Mouse (Mus musculus) intestine, embryonic 16.5 days (tissue): ENCODE data around the gene Fto. TPM values are rescaled to one million over a fixed set of nuclear protein-coding genes. Genes with fewer than 3 reads are reported as not detected.

Source experiments
- ATAC-seq: fragments of 200-750 bp; cut with Nextera tagmentation; 2 replicates; pipeline ENCODE4 v1.8.0; 2017; ENCODE audit warnings: moderate TSS enrichment, moderate library complexity
- H3K27ac ChIP-seq: fragments of 300-500 bp; sonication (generic); 2 replicates; pipeline ENCODE4 v1.5.1; 2014; ENCODE audit warnings: mild to moderate bottlenecking, low read length
- H3K27me3 ChIP-seq: fragments of 300-500 bp; sonication (generic); replicated peaks from 2 replicates; pipeline ENCODE4 v1.6.1; 2014; ENCODE audit warnings: low read length, control low read depth, mixed read lengths; ENCODE audit not compliant: control insufficient read depth, insufficient read depth
- H3K36me3 ChIP-seq: fragments of 300-500 bp; sonication (generic); 2 replicates; pipeline ENCODE4 v1.6.1; 2014; ENCODE audit warnings: low read length, control low read depth; ENCODE audit not compliant: control insufficient read depth, insufficient read depth
- H3K4me1 ChIP-seq: fragments of 300-500 bp; sonication (generic); 2 replicates; pipeline ENCODE4 v1.6.1; 2014; ENCODE audit warnings: low read length, control low read depth, mixed read lengths; ENCODE audit not compliant: control insufficient read depth, insufficient read depth
- H3K4me2 ChIP-seq: fragments of 300-500 bp; sonication (generic); 2 replicates; pipeline ENCODE4 v1.6.1; 2014; ENCODE audit warnings: low read depth, low read length, control low read depth
- H3K4me3 ChIP-seq: fragments of 300-500 bp; sonication (generic); 2 replicates; pipeline ENCODE4 v1.5.1; 2014; ENCODE audit warnings: mild to moderate bottlenecking, low read length
- H3K9ac ChIP-seq: fragments of 300-500 bp; sonication (generic); 2 replicates; pipeline ENCODE4 v1.6.1; 2014; ENCODE audit warnings: low read depth, low read length
- H3K9me3 ChIP-seq: fragments of 300-500 bp; sonication (generic); 2 replicates; pipeline ENCODE4 v1.6.1; 2016; ENCODE audit warnings: low read length, control low read depth; ENCODE audit not compliant: control insufficient read depth
- WGBS: fragments of 180-500 bp; shearing (Covaris S2); extraction: QIAGEN DNeasy Blood & Tissue Kit; methylation state at CpG from one replicate; pipeline ENCODE4 v1.1.7; 2014; 5-methylcytosine and 5-hydroxymethylcytosine counted together
- polyA plus RNA-seq: library from polyadenylated mRNA; unstranded; fragments of >200 nt; fragmentation: Nextera tagmentation; extraction: Ambion mirVana; gene quantifications from 2 replicates; pipeline ENCODE4 v1.2.1, GENCODE M21; 2015

Fto gene
- polyA plus RNA-seq, 1 experiment from 2014 or later = 58.1 TPM

GRCm38 (mm10) chr8:91377275-91377674 is 64.0 kb downstream of the Fto start:
- H3K4me2 ChIP-seq = no peak overlapping the region
- H3K9ac ChIP-seq = no peak overlapping the region
- H3K27me3 ChIP-seq = no peaks in the 10 kb centered on the region
- H3K9me3 ChIP-seq = no peaks in the 10 kb centered on the region
- no peak overlapping the region for H3K27ac ChIP-seq
- 81% methylated on average over 6 of the region's 6 CpGs for WGBS
- H3K36me3 ChIP-seq = no peaks in the 10 kb centered on the region
- no peak for ATAC-seq
- H3K4me1 ChIP-seq = peaks cover 28% of the 10 kb centered on the region
- no peak overlapping the region for H3K4me3 ChIP-seq

GRCm38 (mm10) chr8:91378846-91379499 is 65.6 kb downstream of the Fto start:
- peak; percentile 59 for ATAC-seq
- Histone ChIP-seq H3K4me2 (no peak overlapping the region), H3K36me3 (no peaks in the 10 kb centered on the region), H3K27ac (no peak overlapping the region), H3K9me3 (no peaks in the 10 kb centered on the region), H3K4me1 (peaks cover 28% of the 10 kb centered on the region), H3K4me3 (no peak overlapping the region), H3K9ac (no peak overlapping the region), H3K27me3 (no peaks in the 10 kb centered on the region)
- 48% methylated on average over 13 of the region's 13 CpGs for WGBS

- no peaks in the 10 kb centered on the region for H3K27me3 ChIP-seq
- no peak overlapping the region for H3K4me3 ChIP-seq
- H3K9ac ChIP-seq = no peak overlapping the region
- peaks cover 21% of the 10 kb centered on the region for H3K4me1 ChIP-seq
- H3K36me3 ChIP-seq = no peaks in the 10 kb centered on the region
- no peak overlapping the region for H3K27ac ChIP-seq
- 0 out of 2 replicates have a peak overlapping the region, but pooled peaks have one; percentile 26 for H3K4me2 ChIP-seq
- WGBS = 27% methylated on average over 10 of the region's 10 CpGs
- 0 out of 2 replicates have a peak, but pooled peaks have one; percentile 45 for ATAC-seq
- H3K9me3 ChIP-seq = no peaks in the 10 kb centered on the region
Observed at GRCm38 (mm10) chr8:91380796-91381542, 67.6 kb downstream of the Fto start.

DNA sequence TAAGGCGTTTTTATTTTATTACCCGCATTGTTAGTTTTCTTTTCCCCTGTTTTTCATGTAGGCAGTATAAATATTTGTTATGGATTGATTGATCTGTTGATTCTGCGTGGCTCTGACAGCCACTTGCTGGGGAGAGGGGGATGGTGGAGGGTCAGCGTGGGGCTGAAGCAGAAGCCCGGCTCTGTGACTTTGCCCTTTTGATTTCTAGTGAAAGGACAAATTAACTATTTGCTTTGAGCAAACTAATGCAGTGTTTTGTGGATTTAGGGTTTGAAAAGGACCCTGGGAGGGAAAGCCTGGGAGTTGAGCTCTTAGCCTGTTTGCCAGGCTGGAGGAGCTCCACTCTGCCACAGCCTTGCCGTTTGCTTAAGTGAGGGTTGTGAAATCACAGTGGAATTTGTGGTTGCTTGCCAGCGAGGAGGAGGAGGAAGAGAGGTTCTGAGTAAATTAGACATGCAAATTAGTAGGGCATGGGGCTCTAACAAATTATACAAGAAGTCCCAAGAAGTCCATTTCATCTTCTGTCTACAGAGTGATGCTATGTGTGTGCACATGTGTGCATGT is 68.3 kb downstream of the Fto start:
- no peak overlapping the region for H3K9ac ChIP-seq
- no peak overlapping the region for H3K27ac ChIP-seq
- H3K36me3 ChIP-seq = no peaks in the 10 kb centered on the region
- peaks cover 20% of the 10 kb centered on the region for H3K4me1 ChIP-seq
- H3K4me3 ChIP-seq = no peak overlapping the region
- H3K27me3 ChIP-seq = no peaks in the 10 kb centered on the region
- 19% methylated on average over 7 of the region's 7 CpGs for WGBS
- 0 out of 2 replicates have a peak overlapping the region, but pooled peaks have one; percentile 26 for H3K4me2 ChIP-seq
- peak; percentile 40; the same call in 1 of the 2 replicates for ATAC-seq
- no peaks in the 10 kb centered on the region for H3K9me3 ChIP-seq

DNA sequence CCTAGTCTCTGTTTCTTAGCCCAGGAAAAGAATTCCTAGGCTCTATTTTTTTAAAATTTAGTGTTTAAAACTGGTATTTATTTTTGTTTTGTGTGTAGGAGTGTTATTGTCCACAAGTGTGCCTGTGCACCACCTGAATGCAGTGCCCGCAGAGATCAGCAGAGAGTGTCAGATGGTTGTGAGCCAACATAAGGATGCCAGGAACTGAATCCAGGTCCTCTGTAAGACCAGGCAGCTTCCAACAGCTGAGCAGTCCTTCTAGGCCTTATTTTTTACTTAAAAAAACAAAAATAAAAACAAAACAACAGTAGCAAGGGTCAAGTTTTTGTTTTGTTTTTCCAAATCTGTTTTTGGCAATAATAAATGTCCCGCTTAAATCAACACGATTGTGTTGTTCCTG is 69.9 kb downstream of the Fto start:
- Histone ChIP-seq H3K4me3 (no peak overlapping the region), H3K36me3 (no peaks in the 10 kb centered on the region), H3K9me3 (no peaks in the 10 kb centered on the region), H3K4me2 (no peak overlapping the region), H3K4me1 (peaks cover 18% of the 10 kb centered on the region), H3K27me3 (no peaks in the 10 kb centered on the region), H3K27ac (no peak overlapping the region), H3K9ac (no peak overlapping the region)
- 81% methylated on average over 3 of the region's 3 CpGs for WGBS
- ATAC-seq = no peak

DNA sequence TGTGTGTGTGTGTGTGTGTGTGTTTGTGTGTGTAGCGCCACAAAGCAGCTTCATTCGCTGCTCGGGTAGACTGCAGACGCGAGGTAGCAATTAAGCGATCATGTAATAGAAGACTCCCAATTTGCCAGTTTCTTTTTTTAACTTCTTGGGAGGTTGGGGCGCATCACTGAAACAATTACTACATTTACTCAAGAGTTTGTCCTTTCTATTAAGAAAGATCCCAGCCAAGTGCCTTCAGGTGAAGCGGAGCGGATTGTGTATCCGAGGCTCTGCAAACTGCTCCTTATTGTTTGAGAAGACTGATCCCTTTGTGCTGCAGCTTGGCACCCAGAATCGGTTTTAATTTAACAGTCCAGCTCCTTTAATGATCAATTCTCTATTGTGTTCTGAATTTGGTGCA is 70.5 kb downstream of the Fto start:
- 82% methylated on average over 11 of the region's 11 CpGs for WGBS
- no peak overlapping the region for H3K4me3 ChIP-seq
- peaks cover 18% of the 10 kb centered on the region for H3K4me1 ChIP-seq
- no peaks in the 10 kb centered on the region for H3K27me3 ChIP-seq
- H3K9me3 ChIP-seq = no peaks in the 10 kb centered on the region
- H3K36me3 ChIP-seq = no peaks in the 10 kb centered on the region
- H3K27ac ChIP-seq = no peak overlapping the region
- no peak overlapping the region for H3K4me2 ChIP-seq
- H3K9ac ChIP-seq = no peak overlapping the region
- ATAC-seq = no peak

DNA sequence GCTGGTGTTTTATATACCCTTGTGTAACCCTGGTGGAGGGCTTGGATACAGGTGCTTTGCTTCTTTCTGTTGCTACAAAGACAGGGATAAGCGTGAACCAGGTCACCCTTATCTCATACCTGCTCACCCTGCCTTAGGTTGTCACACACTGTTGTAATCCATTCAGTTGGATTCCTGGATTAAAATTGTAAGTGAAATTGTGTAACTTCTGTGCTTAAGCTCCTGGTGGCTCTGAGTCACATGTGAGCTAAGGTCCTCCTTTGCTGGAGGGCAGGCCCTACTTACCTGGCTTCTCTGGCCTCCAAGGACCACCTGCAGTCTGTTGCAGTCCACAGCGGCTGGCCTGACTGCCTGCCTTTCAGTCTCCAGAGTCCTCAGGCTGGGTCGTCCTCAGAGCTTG is 71.1 kb downstream of the Fto start:
- WGBS = 85% methylated on average over 3 of the region's 3 CpGs
- H3K4me2 ChIP-seq = no peak overlapping the region
- H3K36me3 ChIP-seq = no peaks in the 10 kb centered on the region

GRCm38 (mm10) chr8:91385808-91386207 is 72.5 kb downstream of the Fto start:
- WGBS = 91% methylated on average over 7 of the region's 7 CpGs
- no peak overlapping the region for H3K4me2 ChIP-seq
- H3K27ac ChIP-seq = no peak overlapping the region
- peaks cover 14% of the 10 kb centered on the region for H3K4me1 ChIP-seq
- no peak for ATAC-seq
- H3K9me3 ChIP-seq = no peaks in the 10 kb centered on the region
- no peak overlapping the region for H3K9ac ChIP-seq
- no peak overlapping the region for H3K4me3 ChIP-seq
- H3K36me3 ChIP-seq = no peaks in the 10 kb centered on the region
- H3K27me3 ChIP-seq = no peaks in the 10 kb centered on the region

More for the DNA sequence above, 71.1 kb downstream of the Fto start:
- Histone ChIP-seq H3K27ac (no peak overlapping the region), H3K9me3 (no peaks in the 10 kb centered on the region), H3K27me3 (no peaks in the 10 kb centered on the region), H3K4me1 (peaks cover 16% of the 10 kb centered on the region), H3K4me3 (no peak overlapping the region), H3K9ac (no peak overlapping the region)
- no peak for ATAC-seq

GRCm38 (mm10) chr8:91390369-91391020 is 77.2 kb downstream of the Fto start:
- WGBS = 79% methylated on average over 9 of the region's 9 CpGs
- no peak for ATAC-seq
- no peak overlapping the region for H3K27ac ChIP-seq

More at GRCm38 (mm10) chr8:91390369-91391020, 77.2 kb downstream of the Fto start:
- Histone ChIP-seq H3K4me2 (no peak overlapping the region), H3K27me3 (no peaks in the 10 kb centered on the region), H3K9me3 (no peaks in the 10 kb centered on the region), H3K36me3 (no peaks in the 10 kb centered on the region), H3K4me1 (0 out of 2 replicates have a peak, but pooled peaks cover 4% of the 10 kb centered on the region), H3K4me3 (no peak overlapping the region), H3K9ac (no peak overlapping the region)
